Mouse (Mus musculus) liver, postnatal 0 days (tissue): ENCODE results near the gene L1cam.

ENCODE experiments used
- CTCF ChIP-seq: sonication (generic); IDR thresholded peaks from 2 replicates; pipeline ENCODE4 v1.5.1; 2016; ENCODE audit warnings: antibody characterized with exemption, low read depth
- EP300 ChIP-seq: IDR thresholded peaks from 2 replicates; pipeline ENCODE4 v1.6.1; 2016; ENCODE audit warnings: antibody characterized with exemption, low read depth, mild to moderate bottlenecking

- TF ChIP-seq CTCF (peak; percentile 59), EP300 (no peak)
Measured at GRCm38 (mm10) chrX:73895719-73896118, at the start of gene L1cam.
